Mouse (Mus musculus) large intestine, adult 2 months (tissue): ENCODE measurements around the gene Gm5127. TPM values are rescaled to one million over a fixed set of nuclear protein-coding genes. Genes with fewer than 3 reads are reported as not detected.

ENCODE experiments used
- polyA plus RNA-seq: library from polyadenylated mRNA; depleted of rRNA; stranded (reverse); fragments of >200 nt; gene quantifications from 2 replicates; pipeline ENCODE4 v1.2.3, GENCODE M21; 2012; rRNA removed

Gm5127 gene
- polyA plus RNA-seq, 1 experiment = 0.07 TPM

Other genes starting within 250 kb of the Gm5127 start
- 0.01 and 0.02 TPM in 2 replicates for gene Fndc3c1, start 97.8 kb upstream of the Gm5127 start, polyA plus RNA-seq
- 0.94 and 2.1 TPM in 2 replicates for gene Cysltr1, start 20.5 kb downstream of the Gm5127 start, polyA plus RNA-seq